Mouse (Mus musculus) liver, embryonic 14.5 days (tissue): Measurements from ENCODE around the gene Adcyap1r1.

Source experiments
- CTCF ChIP-seq: IDR thresholded peaks from 2 replicates; pipeline ENCODE4 v1.5.1; 2016; ENCODE audit warnings: antibody characterized with exemption, low read depth, control low read depth
- EP300 ChIP-seq: IDR thresholded peaks from 2 replicates; pipeline ENCODE4 v1.6.1; 2016; ENCODE audit warnings: antibody characterized with exemption, low read depth

DNA sequence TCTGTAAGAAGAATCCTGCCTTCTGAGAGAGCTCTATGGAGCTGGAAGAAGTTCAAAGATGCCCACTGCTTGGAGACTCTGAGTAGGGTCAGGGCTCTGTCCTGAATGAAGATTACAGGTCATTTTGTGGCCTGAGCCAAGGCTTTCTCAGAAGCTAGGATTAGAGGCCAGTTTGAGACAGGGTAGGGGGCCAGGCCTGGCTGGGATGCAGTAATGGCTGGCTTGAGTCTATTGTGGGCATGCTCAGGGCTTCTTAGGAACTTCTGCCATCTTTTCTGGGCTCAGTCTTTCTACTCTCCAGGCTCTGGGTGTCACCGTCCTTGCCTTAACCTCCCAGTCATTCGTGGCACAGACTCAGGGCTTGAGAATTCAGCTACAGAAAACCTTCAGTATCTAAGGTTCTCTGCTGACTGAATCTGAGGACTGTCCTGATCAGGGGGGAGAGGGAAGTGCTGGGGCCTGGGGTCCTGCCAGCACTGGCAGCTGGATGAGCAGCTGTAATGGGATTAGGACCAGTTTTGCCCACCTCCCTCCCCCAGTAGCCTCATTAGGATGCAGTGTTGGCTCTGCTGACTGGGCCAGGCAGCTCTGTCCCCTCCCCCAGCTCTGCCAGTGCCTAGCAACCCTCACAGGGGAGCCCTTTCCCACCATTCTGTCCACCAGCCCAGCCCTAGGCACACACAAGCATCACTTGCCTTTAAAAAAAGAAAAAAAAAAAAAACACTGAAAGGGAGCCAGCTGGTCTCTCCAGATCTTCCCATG lies 7.7 kb upstream of the Adcyap1r1 start:
- TF ChIP-seq CTCF (no peak), EP300 (no peak)
